Mouse (Mus musculus) layer of hippocampus, adult 11-12 months (tissue): ENCODE data around the gene Ube2cbp.

Experiments used
- DNase-seq: peaks from one replicate; pipeline ENCODE4 v3.0.0; 2022; ENCODE audit warnings: low spot score

Gene Ube2cbp

DNA sequence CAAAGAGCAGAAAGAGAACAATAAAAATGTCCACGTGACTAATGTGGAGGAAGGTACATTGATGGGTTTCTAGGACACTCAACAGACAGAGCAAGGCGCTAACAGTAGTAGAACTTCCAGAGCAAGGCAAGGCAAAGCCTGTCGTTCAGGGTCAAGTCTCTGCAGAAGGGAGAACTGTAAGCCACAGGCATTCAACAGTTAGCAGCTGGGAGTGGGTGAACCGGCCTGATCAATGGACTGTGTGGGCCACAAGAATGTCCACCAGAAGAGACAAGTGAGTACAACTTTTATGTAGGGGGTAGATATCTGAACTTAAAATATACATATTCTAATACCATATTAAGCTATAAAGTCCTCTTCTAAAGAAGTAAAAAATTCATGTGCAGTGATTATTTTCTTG, 41.4 kb downstream of the Ube2cbp start:
- DNase-seq: no peak

DNA sequence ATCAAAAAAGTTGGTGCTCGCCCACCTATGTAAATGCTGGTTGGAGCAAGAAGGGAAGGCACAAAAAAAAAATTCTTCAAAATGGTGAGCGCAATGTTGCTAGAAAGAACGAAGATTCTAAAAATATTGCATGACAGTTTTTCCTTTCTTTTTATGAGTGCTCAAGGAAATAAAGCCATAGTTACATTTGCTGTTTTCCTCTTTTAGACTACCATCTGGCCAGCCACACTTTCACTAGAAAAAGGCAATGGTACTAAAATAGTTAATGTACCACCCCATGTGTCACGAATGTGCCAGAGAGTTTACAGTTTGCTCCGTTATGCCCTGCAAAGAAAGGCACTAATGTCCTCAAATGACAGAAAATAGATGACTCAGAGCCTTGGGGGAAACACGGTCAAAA, 45.4 kb downstream of the Ube2cbp start:
- DNase-seq: peak; percentile 3

DNA sequence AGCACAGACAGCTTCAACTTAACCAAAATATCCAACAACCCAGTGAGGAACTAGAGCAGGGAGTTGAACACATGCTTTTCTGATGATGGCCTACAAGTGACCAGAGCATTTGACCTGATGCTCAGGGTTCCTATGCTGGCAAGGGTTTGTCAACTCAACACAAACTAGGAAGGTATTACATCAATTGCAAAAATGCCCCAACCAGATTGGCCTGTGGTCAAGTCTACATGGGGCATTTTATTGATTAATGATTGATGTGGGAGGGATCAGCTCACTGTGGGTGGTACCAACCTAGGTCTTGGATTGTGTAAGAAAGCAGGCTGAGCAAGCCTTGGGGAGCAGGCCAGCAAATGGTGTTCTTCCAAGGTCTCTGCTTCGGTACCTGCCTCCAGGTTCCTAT, 46.8 kb downstream of the Ube2cbp start:
- DNase-seq: no peak

DNA sequence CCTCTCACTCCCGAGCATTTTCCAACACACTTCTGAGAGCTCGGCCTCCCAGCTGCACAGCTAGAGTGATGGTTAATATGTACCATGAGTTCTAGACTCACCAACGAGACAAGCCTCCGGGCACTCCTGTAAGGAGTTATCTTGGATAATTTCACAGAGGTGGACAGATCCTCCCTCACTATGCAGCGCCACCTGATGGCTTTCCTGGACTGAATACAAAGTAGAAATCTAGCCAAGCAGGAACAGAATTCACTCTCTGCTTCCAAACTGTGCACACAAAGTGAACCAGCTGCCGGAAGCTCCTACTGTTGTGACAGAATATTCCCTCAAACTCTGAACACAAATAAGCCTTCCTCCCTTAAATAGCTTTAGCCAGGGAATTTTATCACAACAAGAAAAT, 69.0 kb downstream of the Ube2cbp start:
- no peak for DNase-seq

DNA sequence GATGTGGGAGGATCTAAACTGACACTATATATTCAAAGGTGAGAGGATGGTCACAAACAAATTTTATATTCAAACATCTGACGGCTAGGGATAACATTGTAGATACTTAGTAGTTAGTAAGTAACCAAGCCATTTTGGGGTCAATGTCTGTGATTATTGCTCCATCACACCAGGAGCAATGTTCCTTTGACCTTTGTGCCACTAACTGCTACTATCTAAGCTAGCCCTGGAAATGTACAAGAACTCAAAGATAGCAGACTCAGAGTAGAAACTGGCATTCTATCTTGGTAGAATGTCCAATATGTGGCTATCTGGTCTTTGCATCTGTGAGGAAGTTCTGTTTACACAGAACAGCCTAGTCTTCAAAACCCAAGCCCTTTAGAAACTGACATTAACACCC, 69.7 kb downstream of the Ube2cbp start:
- DNase-seq: no peak

DNA sequence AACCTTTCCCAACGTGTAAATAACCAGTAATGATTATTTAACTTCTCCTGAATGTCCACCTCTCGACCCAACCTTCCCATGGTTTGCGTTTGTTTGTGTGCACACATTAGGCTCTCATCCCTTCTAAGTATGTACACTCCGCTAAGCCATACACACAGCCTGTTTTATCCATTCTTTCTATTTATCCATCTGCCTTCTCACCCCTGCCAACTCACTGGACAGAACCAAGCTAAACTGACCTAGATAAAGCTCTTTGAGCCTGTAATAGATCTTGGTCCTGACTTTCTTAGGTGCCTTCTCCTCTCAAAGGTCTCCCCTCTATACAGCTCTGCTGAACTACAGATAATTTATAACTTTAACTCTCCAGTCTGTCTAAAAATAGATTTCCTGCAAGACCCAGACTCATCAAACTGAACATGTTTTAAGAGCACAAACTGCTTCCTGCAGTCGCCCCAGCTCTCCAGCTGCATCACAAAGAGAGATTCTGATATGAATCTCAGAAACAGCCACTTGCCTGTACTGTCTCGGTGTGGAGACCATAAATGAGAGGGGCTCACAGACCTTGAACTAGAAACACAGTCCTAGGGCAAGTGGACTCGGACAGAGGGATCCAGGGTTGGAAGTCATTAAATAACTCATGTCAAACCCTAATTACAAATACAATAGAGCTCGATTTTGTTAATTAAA, 71.0 kb downstream of the Ube2cbp start:
- no peak for DNase-seq

DNA sequence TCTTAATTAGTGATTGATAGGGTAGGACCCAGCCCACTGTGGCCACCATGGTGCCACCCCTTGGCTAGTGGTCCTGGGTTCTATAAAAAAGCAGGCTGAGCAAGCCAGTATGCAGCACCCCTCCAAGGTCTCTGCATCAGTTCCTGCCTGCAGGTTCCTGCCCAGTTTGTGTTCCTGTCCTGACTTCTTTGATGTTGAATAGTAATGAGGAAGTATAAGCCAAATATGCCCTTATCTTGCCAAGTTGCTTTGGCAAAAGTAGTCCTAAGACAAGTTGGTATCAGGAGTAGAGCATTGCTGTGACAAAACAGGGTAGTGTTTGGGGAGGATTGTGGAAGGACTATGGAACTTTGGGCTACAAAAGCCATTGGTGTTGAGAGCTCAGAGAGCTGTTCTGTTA, 73.3 kb downstream of the Ube2cbp start:
- DNase-seq: no peak

DNA sequence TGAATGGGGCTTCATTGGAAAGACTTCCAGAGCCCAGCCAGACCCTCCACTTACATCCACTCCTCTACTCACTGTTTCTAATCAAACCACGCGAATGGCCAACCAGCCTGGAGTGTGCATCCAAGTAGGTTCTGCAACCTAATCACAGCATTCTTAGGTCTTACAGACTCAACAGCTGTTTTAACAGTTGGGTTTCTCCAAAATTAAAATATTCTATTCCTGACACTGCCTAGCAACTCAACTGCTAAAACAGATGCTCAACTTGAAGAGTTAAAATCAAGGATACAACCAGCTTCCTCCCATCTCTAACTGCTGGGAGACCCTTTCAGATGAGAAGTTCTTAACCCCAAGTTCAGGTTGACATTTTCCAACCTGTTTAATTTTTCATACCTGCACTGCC, 74.0 kb downstream of the Ube2cbp start:
- DNase-seq: peak; percentile 4

DNA sequence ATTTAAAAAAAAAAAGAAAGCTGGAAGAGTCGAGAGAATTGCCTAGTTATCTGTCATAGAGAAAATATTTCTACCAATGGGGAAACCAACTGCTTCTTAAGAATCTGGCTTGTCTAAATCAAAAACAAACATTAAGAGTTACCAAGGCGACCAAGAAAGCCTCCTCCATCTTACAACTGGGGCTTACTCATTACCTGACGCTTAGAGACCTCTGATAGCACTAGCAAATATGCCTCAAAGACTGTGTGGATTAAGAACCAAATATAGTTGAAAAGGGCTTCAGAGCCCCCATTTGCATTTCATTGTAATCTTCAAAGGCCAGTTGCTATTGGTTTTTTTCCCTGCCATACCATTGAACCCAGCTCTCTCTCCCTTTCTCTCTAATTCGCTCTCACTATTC, 76.2 kb downstream of the Ube2cbp start:
- DNase-seq: no peak

DNA sequence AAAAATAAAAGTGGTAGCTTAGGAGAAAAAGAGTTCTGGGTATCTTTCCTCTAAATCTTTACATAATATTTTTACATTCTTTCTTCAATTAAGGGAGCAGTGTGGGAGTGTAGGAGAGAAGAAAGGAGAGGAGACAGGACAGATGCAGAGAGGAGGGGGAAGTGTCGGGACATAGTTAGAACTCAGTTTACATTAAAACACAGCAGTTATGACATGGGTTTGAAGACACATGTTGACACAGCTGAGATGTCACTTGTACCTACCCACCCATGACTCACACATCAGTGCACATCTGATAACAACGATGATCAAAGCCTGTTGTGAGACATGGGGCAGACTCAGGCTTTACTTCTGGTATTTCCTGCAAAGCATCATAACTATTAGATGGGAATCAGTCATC, 87.8 kb downstream of the Ube2cbp start:
- no peak for DNase-seq

DNA sequence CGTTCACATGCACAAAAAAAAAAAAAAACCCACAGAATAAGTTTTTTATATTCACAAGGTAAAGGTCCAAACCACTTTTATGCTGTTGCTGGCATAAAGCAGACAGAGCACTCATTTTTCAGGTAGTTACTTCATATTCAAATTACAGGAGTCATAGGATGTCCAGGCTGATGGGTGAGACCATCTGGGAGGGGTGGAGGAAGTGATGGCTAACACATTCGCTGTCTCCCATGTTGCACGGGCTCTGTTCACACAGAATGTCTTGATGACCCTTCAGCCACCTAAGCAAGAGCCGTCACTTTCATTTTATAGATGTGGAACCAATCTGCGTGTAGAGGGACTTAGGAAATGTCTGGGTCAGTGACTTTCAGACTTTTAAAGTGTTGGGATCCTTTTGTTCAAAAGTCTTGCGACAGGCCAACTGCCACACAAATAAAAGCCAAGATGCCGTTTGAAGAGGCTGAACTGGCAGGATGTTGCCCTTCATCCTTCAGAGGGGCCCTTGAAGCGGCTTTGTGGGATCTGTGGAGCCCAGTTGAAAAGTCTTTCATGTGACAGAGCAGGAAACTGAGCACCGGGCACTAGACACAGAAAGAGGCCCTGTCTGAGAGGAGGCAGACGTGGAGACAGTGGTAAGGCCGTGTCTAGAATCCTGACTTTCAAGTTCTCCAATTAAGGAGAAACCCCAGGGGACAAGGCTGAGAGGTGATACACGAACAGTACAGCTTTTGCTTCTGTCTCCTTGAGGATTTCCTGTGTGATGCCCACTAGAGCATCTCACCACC, 91.8 kb downstream of the Ube2cbp start:
- DNase-seq: no peak

DNA sequence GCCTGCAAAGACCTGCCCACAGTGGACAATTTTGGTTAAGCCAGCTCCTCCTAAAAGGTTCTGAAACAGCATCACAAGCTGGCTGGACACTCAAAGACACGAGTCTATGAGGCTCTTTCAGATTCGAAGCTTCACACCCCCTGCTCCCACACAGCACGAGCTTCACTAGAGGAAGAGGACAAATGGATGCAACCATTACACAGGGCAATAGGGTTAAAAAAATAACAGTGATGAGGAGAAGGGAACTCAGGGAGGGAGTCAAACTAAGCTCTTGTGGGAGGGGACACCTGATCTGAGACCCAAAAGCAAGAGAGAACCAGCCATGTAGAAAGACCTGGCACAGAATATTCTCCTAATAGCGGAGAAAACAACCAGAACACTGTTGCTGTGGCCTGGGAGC, 95.5 kb downstream of the Ube2cbp start:
- DNase-seq: no peak

DNA sequence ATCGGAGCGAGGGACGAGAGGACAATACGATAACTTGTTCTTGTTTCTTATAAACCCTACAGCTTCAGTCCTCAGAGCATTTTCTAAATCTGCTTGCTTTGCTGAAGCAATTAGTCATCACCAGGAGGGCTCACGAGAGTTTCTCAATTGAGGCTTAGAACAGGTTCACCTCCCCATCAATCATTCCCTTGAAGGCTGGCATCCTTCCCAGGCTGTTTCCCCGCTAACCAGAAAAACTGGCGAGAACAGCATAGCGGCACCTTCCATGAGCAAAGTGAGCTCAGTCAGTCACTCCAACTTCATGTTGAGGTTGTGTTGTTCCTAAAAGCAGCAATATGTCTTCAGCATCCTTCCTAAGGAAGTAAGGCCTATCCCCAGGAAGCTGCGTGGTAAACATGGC, 104.2 kb downstream of the Ube2cbp start:
- no peak for DNase-seq

DNA sequence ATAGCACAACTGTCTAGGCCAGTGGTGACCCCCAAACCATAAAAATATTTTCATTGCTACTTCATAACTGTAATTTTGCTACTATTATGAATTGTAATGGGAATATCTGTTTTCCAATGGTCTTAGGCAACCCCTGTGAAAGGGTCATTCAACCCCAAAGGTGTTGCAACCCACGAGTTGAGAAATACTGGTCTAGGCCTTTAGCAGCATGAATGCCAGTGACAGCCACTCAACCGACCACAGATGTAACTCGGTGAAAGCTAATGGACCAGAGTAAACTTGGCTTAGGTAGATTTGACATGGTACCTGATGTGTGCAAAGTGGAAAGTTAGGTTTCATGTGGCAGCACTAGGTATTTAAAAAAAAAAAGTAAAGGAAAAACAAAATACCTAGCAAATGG, 108.9 kb downstream of the Ube2cbp start:
- DNase-seq: no peak

DNA sequence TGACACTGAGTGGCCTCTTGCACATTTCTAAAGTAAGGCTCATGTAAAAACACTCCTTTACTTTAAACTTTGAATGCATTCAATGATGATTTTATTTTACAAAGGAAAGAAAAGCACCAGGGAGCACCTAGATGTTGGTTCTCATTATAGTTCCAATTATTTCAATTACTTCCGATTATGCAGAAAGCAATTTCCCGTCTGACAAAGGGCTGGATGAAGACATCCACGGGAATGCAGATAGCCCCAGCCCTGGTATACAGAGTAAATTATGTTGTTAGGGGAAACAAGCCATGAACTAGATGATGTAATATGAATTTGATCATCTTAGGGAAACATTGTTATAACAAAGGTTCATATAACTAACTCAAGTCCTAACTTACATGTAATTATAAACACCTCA, 113.3 kb downstream of the Ube2cbp start:
- no peak for DNase-seq

DNA sequence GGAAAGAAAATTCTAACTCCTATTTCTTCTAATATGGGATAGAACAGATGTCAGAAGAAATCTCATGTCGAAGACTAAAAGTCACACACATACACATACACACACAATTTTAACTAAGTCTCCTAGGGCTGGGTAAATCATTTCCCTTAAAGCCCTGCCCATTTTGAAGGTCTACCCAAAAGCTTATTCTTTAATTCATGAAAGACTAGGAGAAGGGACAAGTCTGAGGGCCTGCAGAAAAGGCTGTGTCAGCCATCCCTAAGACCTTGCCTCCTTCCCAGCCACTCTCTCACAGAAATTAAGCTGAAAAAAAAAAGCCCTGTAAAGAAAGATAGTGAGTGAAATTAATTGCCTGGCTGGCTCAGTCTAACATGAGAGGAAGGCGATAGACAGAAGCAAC, 128.0 kb downstream of the Ube2cbp start:
- no peak for DNase-seq

DNA sequence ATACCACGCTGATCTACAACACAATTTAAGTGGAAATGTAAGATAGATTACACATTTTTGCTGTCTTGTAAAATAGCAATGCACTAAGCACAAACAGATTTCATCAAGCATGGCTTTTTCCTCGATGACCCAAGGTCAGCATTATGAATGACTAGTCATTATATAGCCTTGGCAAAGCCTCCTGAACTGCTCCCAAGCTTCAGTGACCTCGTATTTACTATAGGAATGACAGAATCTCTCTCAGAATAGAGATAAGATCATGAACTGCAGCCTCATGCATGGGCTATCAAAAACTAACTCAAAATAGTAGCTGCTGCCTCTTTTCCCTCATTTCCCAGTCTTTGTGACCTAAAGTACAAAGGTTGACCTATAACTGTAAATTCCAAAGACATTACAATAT, 128.4 kb downstream of the Ube2cbp start:
- no peak for DNase-seq

DNA sequence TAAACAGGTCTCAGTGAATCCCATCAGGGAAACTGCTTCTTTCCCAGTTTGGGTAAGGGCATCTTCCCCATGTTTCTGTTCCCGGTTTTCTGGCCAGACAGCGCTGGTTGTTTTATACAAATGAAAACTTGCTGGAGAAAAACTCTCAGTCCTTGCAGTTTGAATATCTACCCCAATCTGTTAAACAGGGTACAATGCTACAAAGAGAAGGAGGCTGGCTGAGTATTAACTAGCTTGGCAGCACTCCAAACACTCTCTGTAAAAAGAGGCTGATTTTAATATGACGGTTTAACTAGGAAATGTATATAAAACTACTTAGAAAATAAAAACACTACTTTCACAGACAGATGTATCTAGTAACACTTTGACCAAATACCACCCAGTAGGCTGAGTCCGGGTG, 129.2 kb downstream of the Ube2cbp start:
- no peak for DNase-seq

DNA sequence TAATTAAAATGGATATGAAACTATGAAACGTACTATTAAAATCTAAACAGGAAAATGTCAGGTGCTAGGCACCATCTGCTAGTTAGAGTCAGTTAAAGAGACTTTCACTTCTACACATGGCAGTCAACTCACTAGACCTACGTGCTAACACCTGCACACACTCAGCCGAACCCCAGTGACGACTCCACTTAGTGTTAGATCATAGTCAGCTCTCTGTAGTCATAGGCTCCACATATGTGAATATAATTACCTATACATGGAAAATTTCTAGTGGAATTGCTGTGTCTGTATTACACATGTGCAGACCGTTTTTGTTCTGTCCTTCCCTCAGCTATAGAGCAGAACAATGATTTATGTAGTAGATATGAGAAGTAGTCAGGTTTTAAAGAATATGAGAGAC, 130.4 kb downstream of the Ube2cbp start:
- no peak for DNase-seq

DNA sequence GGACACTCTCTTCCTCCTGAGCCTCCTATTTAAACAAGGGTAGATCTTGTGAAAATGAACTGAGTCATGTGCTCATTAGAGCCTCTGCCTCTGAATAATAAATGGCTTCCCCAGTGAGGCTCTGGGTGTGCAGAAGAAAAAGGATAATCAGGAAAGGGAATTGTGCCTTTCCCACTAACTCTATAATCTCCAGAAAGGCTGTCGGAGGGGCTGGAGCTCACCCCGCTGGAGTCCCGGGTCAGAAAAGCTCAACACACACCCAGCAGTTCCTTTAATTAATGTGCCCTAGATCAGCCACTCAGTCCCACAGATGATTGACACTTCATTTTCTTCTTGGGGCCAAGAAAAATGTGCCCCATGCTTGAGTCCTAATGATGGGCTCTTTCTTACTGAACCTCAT, 134.2 kb downstream of the Ube2cbp start:
- DNase-seq: no peak

DNA sequence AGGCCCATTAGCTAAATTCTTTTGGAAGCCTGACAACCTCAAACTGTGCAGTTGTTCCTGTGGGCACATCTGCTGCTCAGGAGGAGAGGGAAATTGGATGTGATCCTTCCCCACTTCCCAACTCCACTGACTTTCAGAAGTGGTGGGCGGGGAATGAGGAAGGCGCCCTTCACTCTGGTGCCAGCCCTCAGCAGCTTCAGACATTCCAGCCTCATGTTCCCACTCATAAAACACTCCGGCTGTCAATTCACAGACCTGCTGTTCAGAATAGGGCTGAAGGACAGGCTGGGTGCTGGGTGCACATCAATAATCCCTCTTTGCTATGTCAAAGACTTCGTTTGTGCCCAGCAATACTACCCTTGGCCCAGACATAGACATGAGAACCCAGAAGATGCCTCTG, 136.5 kb downstream of the Ube2cbp start:
- no peak for DNase-seq

DNA sequence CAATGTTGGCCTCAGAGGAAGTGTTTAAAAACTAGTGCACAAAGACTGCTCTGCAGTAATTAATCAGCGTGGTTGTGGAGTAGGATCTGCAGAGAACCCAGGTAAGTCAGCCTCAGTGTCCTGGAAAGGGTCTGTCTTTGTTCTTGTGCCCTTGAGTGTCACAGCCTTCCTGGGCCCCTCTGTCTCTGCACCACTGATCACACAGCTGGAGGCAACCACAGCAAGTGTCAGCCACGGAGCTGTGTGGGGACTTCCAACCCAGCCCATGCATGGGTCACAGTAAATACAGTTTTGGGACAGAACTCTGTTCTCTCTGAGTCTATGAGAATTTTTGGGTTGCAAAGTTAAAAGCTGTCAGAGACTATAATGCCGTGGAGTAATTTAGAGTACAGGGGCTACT, 137.4 kb downstream of the Ube2cbp start:
- DNase-seq: no peak

DNA sequence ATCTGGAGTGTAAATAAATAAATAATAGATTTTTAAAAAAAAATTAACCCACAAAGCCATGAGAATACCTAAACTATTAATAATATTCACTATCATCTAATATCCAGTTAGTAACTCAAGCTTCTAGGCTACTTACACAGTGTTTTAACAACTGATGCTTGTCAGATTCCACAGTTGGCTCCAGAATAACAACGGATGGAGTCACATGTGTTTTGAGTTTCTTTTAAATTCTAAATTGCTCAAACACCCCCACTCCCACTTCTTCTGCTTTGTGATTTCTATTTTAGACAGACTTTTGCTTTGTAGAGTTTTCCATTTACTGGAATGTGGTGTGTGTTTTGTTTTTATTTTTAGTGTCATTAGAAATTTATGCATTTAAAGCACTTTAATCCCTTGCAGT, 140.0 kb downstream of the Ube2cbp start:
- DNase-seq: no peak

DNA sequence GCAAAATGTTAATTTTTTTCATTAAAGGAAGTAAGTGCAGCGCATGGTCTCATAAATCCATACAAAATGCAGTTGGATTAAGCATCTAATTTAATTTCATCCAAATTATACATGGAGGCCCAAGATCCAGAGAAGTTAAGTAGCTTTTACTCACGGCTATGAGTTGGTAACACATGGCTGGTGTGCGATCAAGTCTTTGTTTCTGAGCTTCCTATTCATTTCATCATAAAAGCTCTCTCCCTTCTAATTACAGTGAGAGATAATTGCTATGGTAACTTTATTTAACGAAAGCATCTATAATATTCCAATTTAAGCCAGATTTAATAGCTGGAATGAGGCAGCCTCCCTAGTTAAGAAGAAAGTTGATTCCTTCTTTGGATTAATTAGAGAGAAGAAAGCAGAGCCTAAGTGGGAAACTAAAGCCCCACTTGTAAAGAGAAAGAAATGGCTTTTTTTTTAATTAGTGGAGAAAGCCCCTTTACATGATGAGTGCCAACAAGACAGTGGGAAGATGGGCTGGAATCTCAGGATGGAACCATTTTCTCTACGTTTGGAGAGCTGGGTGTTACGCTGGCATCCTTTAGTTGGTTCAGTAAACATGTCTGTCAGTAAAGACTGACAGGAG, 145.1 kb downstream of the Ube2cbp start:
- DNase-seq: no peak
